Mouse (Mus musculus) gastrocnemius, postnatal 36 days (tissue): ENCODE measurements around the gene Slc25a17. TPM values are rescaled to one million over a fixed set of nuclear protein-coding genes. Genes with fewer than 3 reads are reported as not detected.

Experiments used
- DNase-seq, 2 experiments: peaks; one replicate each; pipeline ENCODE4 v3.0.0; 2022
- intact Hi-C: fragments of 180-260 bp; cut with DNase I; formaldehyde crosslinking; loops from one replicate; pipeline ENCODE4 v1.15.1; 2025
- long read RNA-seq, 2 experiments: library from polyadenylated mRNA; stranded (forward); transcript quantifications; one replicate each; pipeline ENCODE4 v2.0.0; 2021
- total RNA-seq, 2 experiments: library from RNA; stranded (reverse); gene quantifications; 2 replicates each; pipeline ENCODE4 v1.2.3; 2021

The Slc25a17 gene
- 10 to 100 TPM in 1 of 2 experiments, 1 to 10 TPM in 1; 7.3 to 11.0 TPM for total RNA-seq
- long read RNA-seq, experiment 1, transcript Slc25a17-201 (9 exons, 1,724 nt) = major isoform, 5 of 6 reads
- long read RNA-seq, experiment 1, partial matches to known transcripts = 1 of 6 reads
- long read RNA-seq, experiment 1, other reads (novel, unspliced or antisense) = 0 of 6 reads
- long read RNA-seq, experiment 2, transcript Slc25a17-201 (9 exons, 1,724 nt) = major isoform, 5 of 7 reads
- long read RNA-seq, experiment 2, partial matches to known transcripts = 0 of 7 reads
- long read RNA-seq, experiment 2, other reads (novel, unspliced or antisense) = 2 of 7 reads

GRCm38 (mm10) chr15:81360345-81361021, at the start of gene Slc25a17:
Gene Slc25a17, minus strand, starts transcription at chr15:81360812.
- peak; percentile 87 to 95 for DNase-seq
- intact Hi-C loops = no loop called here

GRCm38 (mm10) chr15:81408199-81408598, 47.6 kb upstream of the Slc25a17 start, which contains the start of gene Dnajb7:
Gene Dnajb7, minus strand, starts transcription at chr15:81408299.
- intact Hi-C loops = no loop called here
- no peak for DNase-seq

DNA sequence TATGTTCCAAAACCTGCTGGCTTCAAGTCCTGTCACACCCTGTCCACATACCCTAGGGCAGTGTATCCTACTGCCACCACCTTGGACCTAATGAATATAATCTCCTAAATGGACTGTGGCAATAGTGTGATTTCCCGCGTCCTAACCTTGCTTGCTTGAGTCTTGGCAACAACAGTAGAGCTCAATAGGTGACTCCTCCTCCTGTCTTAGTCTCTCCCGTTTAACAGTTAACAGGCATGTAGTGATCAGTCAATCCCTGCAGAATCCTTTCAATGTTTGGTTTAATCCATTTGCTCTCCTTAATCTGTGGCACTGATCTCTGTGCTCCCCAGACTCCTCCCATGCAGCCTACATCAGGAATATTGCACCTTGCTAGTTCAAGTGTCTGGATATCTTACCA, 44.4 kb upstream of the Slc25a17 start:
- intact Hi-C loops = no loop called here

GRCm38 (mm10) chr15:81399638-81400315, 39.2 kb upstream of the Slc25a17 start, which contains the start of the genes St13 and Xpnpep3:
Gene St13, minus strand, starts transcription at chr15:81400077.
Gene Xpnpep3, plus strand, starts transcription at chr15:81400138.
- intact Hi-C loops = no loop called here
- DNase-seq = peak; percentile 97 to 99

More for the DNA sequence above, 44.4 kb upstream of the Slc25a17 start:
- no peak for DNase-seq

GRCm38 (mm10) chr15:81399297-81399637, 38.7 kb upstream of the Slc25a17 start:
- no peak for DNase-seq
- intact Hi-C loops = no loop called here

DNA sequence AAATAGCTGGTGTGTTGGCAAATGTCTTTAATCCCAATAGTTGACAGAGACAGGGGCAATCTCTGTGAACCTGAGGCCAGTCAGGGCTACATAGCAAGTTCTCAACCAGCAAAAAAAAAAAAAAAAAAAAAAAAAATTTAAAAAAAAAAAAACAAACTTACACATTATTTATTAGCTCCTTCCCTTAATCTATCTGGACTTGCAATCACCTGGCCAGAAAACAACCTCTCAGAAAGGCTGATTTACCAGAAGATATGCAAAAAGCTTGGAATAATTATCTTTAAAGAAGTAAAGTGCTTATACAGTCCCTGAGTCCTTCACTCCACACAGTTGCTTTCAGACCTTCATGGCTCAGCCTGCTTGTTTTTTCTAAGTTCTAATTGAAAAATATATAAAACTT, 37.6 kb upstream of the Slc25a17 start:
- intact Hi-C loops = no loop called here
- DNase-seq = no peak

GRCm38 (mm10) chr15:81394211-81394915, 33.8 kb upstream of the Slc25a17 start:
- DNase-seq = no peak
- intact Hi-C loops = no loop called here

DNA sequence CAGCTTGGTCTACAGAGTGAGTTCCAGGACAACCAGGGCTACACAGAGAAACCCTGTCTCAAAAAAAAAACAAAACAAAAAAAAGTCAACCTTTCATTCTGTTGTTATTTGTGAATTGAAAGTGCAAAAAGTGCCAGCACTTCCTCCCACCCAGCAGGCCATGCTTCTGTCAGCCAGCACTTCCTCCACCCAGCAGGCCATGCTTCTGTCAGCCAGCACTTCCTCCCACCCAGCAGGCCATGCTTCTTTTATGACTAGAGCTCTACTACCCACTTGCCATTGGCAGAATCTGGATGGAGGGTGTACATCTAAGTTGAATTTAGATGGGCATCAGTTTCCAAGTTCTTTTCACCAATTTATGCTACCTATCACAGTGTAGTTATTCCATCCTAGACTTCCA, 32.4 kb upstream of the Slc25a17 start:
- intact Hi-C loops = no loop called here
- DNase-seq = no peak

- intact Hi-C loops = no loop called here
- no peak for DNase-seq
Measured at GRCm38 (mm10) chr15:81386327-81386726, 25.7 kb upstream of the Slc25a17 start.

- intact Hi-C loops = loop anchor here (5.0 kb wide), 1 partner anchor 268 kb away; no protein-coding TSS in a partner anchor
- DNase-seq = no peak
Measured at GRCm38 (mm10) chr15:81378845-81379244, 18.2 kb upstream of the Slc25a17 start.

- no peak for DNase-seq
- intact Hi-C loops = loop anchor here (5.0 kb wide), 1 partner anchor 273 kb away; no protein-coding TSS in a partner anchor
Measured at GRCm38 (mm10) chr15:81374621-81375020, 14.0 kb upstream of the Slc25a17 start.

GRCm38 (mm10) chr15:81370356-81370755, 9.7 kb upstream of the Slc25a17 start:
- intact Hi-C loops = no loop called here
- no peak for DNase-seq

DNA sequence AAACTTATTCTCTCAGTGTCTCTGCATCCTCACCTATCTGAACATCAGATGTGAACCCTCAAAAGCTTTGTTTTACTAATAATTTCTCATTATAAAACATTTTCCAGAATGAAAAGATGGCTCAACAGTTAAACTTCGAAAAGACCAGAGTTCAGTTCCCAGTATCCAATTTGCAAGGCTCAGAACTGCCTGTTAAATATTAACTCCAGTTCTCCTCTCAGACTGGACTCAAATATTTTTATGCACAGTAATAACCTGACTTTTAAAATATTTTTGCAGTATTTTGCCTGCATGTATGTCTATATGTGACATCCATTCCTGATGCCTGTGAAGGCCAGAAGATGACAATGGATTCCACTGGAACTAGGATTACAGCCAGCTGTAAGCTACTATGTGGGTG, 8.0 kb upstream of the Slc25a17 start:
- DNase-seq = no peak
- intact Hi-C loops = no loop called here

- intact Hi-C loops = no loop called here
- no peak for DNase-seq
Measured at GRCm38 (mm10) chr15:81366241-81366640, 5.6 kb upstream of the Slc25a17 start.

DNA sequence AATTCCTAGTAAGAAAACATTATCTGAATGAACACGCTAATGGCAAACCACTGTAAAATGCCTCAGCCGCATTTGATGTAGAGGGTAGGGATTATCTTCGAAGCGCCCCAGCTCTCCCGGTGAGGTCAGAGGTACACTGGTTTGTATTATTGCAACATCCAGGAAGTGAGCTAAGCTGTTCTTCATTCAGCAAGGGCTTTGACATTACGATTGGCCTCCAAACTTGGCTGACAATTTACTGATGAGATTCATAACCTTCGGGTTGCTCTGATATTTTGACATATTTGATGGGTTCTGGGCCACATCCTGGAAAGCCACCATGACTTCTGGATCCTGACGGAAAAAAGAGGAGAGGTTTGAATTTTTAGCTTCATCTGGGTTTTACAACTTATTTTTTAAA, 4.6 kb upstream of the Slc25a17 start:
- DNase-seq = no peak
- intact Hi-C loops = no loop called here

GRCm38 (mm10) chr15:81364271-81364670, 3.7 kb upstream of the Slc25a17 start:
- intact Hi-C loops = no loop called here

DNA sequence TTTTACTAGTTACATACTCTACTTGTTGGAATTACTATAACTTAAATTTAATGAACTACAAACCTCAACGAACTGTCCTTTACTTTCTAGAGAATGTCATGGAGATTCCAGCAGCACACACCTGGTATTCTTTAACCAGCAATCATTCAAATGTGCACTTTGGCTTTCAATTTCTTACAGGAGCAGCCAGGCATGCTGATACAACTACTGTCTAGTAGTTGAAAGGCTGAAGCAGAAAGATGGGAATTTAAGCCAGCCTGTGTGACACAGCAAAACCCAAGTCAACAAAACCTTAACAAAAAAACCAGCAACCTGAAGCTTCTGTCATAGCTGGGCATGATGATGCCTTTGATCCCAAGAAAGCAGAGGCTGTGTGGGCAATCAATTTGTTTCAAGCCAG, 1.9 kb upstream of the Slc25a17 start:
- no peak for DNase-seq
- intact Hi-C loops = no loop called here

More at GRCm38 (mm10) chr15:81364271-81364670, 3.7 kb upstream of the Slc25a17 start:
- DNase-seq = no peak

- DNase-seq = no peak
- intact Hi-C loops = no loop called here
Measured at GRCm38 (mm10) chr15:81361417-81362015, 904 bp upstream of the Slc25a17 start.

DNA sequence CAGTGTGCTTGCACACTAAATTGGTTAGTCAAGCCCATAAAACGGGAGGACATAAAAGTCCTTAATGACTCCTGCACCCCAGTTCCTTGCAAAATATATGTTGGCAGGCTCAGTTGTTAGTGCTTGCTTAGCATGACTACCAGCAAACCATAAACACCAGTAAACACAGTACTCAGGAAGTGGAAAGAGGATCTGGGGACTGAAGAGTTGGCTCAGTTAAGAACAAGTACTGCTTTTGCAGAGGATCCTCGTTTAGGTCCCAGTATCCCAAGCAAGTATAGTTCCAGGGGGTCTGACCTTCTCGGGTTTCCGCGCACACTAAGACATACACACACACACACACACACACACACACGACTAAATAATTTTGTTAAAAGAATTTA, 401 bp upstream of the Slc25a17 start:
- intact Hi-C loops = no loop called here
- DNase-seq = no peak

DNA sequence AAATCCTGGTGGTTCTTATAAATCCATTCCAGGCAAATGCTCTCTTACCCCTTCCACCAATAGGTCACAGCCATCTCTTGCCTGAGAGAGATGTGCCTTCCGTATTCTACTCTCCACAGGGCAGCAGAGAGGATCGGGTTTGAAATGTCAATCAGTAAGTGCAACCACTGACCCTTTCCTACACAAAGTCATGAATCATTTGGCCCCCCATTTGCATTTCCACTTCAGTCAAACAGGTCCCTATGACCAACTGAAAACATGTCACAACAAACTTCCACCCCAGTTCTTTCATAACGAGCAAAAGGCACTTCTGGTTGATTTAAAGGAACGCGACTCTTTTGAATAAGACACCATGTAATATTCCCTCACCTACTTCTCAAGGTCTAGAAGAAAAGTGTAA, 1.2 kb downstream of the Slc25a17 start:
- no peak for DNase-seq
- intact Hi-C loops = no loop called here
